Mouse (Mus musculus): ENCODE data around the gene Arl8b. TPM values are rescaled to one million over a fixed set of nuclear protein-coding genes. Genes with fewer than 3 reads are reported as not detected.
A peak's percentile ranks its signal among the peaks of the same experiment; 100 is the strongest.

Arl8b gene
- polyA plus RNA-seq, 1 experiment from 2014 or later, result 104 TPM

GRCm38 (mm10) chr6:108755936-108756335 is 27.0 kb upstream of the Arl8b start:
- no peak overlapping the region for H3K4me2 ChIP-seq (ENCODE audit: low read length)
- no peaks in the 10 kb centered on the region for H3K4me1 ChIP-seq (replicated peaks; ENCODE audit: control insufficient read depth, insufficient read depth, low read length)
- 92% methylated on average over 7 of the region's 7 CpGs for WGBS
- no peak overlapping the region for H3K9ac ChIP-seq (replicated peaks; ENCODE audit: low read depth, low read length)
- H3K27ac ChIP-seq (ENCODE audit: low read length), result no peak overlapping the region
- no peak overlapping the region for H3K4me3 ChIP-seq (replicated peaks; ENCODE audit: low read length)
- H3K27me3 ChIP-seq (replicated peaks; ENCODE audit: control insufficient read depth, insufficient read depth, low read length), result no peaks in the 10 kb centered on the region
- ATAC-seq, result no peak
- no peaks in the 10 kb centered on the region for H3K9me3 ChIP-seq (ENCODE audit: control insufficient read depth, low read length)
- no peaks in the 10 kb centered on the region for H3K36me3 ChIP-seq (ENCODE audit: control insufficient read depth, insufficient read depth)

- no peak overlapping the region for H3K9ac ChIP-seq (replicated peaks; ENCODE audit: low read depth, low read length)
- no peaks in the 10 kb centered on the region for H3K27me3 ChIP-seq (replicated peaks; ENCODE audit: control insufficient read depth, insufficient read depth, low read length)
- H3K9me3 ChIP-seq (ENCODE audit: control insufficient read depth, low read length), result no peaks in the 10 kb centered on the region
- H3K4me2 ChIP-seq (ENCODE audit: low read length), result no peak overlapping the region
- H3K27ac ChIP-seq (ENCODE audit: low read length), result no peak overlapping the region
- H3K4me3 ChIP-seq (replicated peaks; ENCODE audit: low read length), result no peak overlapping the region
- H3K4me1 ChIP-seq (replicated peaks; ENCODE audit: control insufficient read depth, insufficient read depth, low read length), result no peaks in the 10 kb centered on the region
- no peaks in the 10 kb centered on the region for H3K36me3 ChIP-seq (ENCODE audit: control insufficient read depth, insufficient read depth)
- ATAC-seq, result no peak
- WGBS, result 69% methylated on average over 10 of the region's 10 CpGs
Measured at GRCm38 (mm10) chr6:108758997-108759697, 23.8 kb upstream of the Arl8b start.

GRCm38 (mm10) chr6:108759698-108760039 is 23.2 kb upstream of the Arl8b start:
- no peaks in the 10 kb centered on the region for H3K4me1 ChIP-seq (replicated peaks; ENCODE audit: control insufficient read depth, insufficient read depth, low read length)
- no peaks in the 10 kb centered on the region for H3K36me3 ChIP-seq (ENCODE audit: control insufficient read depth, insufficient read depth)
- H3K4me2 ChIP-seq (ENCODE audit: low read length), result no peak overlapping the region
- H3K27ac ChIP-seq (ENCODE audit: low read length), result no peak overlapping the region
- 65% methylated on average over 5 of the region's 5 CpGs for WGBS
- no peaks in the 10 kb centered on the region for H3K27me3 ChIP-seq (replicated peaks; ENCODE audit: control insufficient read depth, insufficient read depth, low read length)
- 0 out of 2 replicates have a peak, but pooled peaks have one; percentile 43 for ATAC-seq
- no peak overlapping the region for H3K4me3 ChIP-seq (replicated peaks; ENCODE audit: low read length)
- H3K9ac ChIP-seq (replicated peaks; ENCODE audit: low read depth, low read length), result no peak overlapping the region
- no peaks in the 10 kb centered on the region for H3K9me3 ChIP-seq (ENCODE audit: control insufficient read depth, low read length)

- H3K36me3 ChIP-seq (ENCODE audit: control insufficient read depth, insufficient read depth), result no peaks in the 10 kb centered on the region
- no peaks in the 10 kb centered on the region for H3K4me1 ChIP-seq (replicated peaks; ENCODE audit: control insufficient read depth, insufficient read depth, low read length)
- H3K4me3 ChIP-seq (replicated peaks; ENCODE audit: low read length), result no peak overlapping the region
- H3K27me3 ChIP-seq (replicated peaks; ENCODE audit: control insufficient read depth, insufficient read depth, low read length), result no peaks in the 10 kb centered on the region
- WGBS, result 92% methylated on average over 3 of the region's 3 CpGs
- no peak overlapping the region for H3K9ac ChIP-seq (replicated peaks; ENCODE audit: low read depth, low read length)
- H3K27ac ChIP-seq (ENCODE audit: low read length), result no peak overlapping the region
- ATAC-seq, result no peak
- no peaks in the 10 kb centered on the region for H3K9me3 ChIP-seq (ENCODE audit: control insufficient read depth, low read length)
- no peak overlapping the region for H3K4me2 ChIP-seq (ENCODE audit: low read length)
Measured at GRCm38 (mm10) chr6:108770880-108771279, 12.0 kb upstream of the Arl8b start.

GRCm38 (mm10) chr6:108772913-108773312 is 10.0 kb upstream of the Arl8b start:
- H3K27me3 ChIP-seq (replicated peaks; ENCODE audit: control insufficient read depth, insufficient read depth, low read length), result no peaks in the 10 kb centered on the region
- H3K27ac ChIP-seq (ENCODE audit: low read length), result no peak overlapping the region
- H3K4me2 ChIP-seq (ENCODE audit: low read length), result no peak overlapping the region
- 18% methylated on average over 9 of the region's 9 CpGs for WGBS
- H3K4me3 ChIP-seq (replicated peaks; ENCODE audit: low read length), result no peak overlapping the region
- H3K4me1 ChIP-seq (replicated peaks; ENCODE audit: control insufficient read depth, insufficient read depth, low read length), result no peaks in the 10 kb centered on the region
- no peak overlapping the region for H3K9ac ChIP-seq (replicated peaks; ENCODE audit: low read depth, low read length)
- no peaks in the 10 kb centered on the region for H3K36me3 ChIP-seq (ENCODE audit: control insufficient read depth, insufficient read depth)
- no peaks in the 10 kb centered on the region for H3K9me3 ChIP-seq (ENCODE audit: control insufficient read depth, low read length)
- peak; percentile 77; the same call in 1 of the 2 replicates for ATAC-seq

- no peaks in the 10 kb centered on the region for H3K36me3 ChIP-seq (ENCODE audit: control insufficient read depth, insufficient read depth)
Measured at GRCm38 (mm10) chr6:108773480-108773879, 9.4 kb upstream of the Arl8b start.

GRCm38 (mm10) chr6:108776274-108776673 is 6.6 kb upstream of the Arl8b start:
- ATAC-seq, result no peak
- Histone ChIP-seq H3K4me3 (replicated peaks; ENCODE audit: low read length) (no peak overlapping the region), H3K27me3 (replicated peaks; ENCODE audit: control insufficient read depth, insufficient read depth, low read length) (no peaks in the 10 kb centered on the region), H3K27ac (ENCODE audit: low read length) (no peak overlapping the region), H3K9ac (replicated peaks; ENCODE audit: low read depth, low read length) (no peak overlapping the region), H3K9me3 (ENCODE audit: control insufficient read depth, low read length) (no peaks in the 10 kb centered on the region), H3K36me3 (ENCODE audit: control insufficient read depth, insufficient read depth) (no peaks in the 10 kb centered on the region), H3K4me2 (ENCODE audit: low read length) (no peak overlapping the region), H3K4me1 (replicated peaks; ENCODE audit: control insufficient read depth, insufficient read depth, low read length) (no peaks in the 10 kb centered on the region)

More at GRCm38 (mm10) chr6:108773480-108773879, 9.4 kb upstream of the Arl8b start:
- H3K9me3 ChIP-seq (ENCODE audit: control insufficient read depth, low read length), result no peaks in the 10 kb centered on the region
- no peak overlapping the region for H3K9ac ChIP-seq (replicated peaks; ENCODE audit: low read depth, low read length)
- no peaks in the 10 kb centered on the region for H3K4me1 ChIP-seq (replicated peaks; ENCODE audit: control insufficient read depth, insufficient read depth, low read length)
- no peak overlapping the region for H3K4me3 ChIP-seq (replicated peaks; ENCODE audit: low read length)
- no peak for ATAC-seq
- no peak overlapping the region for H3K27ac ChIP-seq (ENCODE audit: low read length)
- H3K27me3 ChIP-seq (replicated peaks; ENCODE audit: control insufficient read depth, insufficient read depth, low read length), result no peaks in the 10 kb centered on the region
- 74% methylated on average over 6 of the region's 6 CpGs for WGBS
- H3K4me2 ChIP-seq (ENCODE audit: low read length), result no peak overlapping the region

GRCm38 (mm10) chr6:108777560-108778287 is 5.2 kb upstream of the Arl8b start:
- 73% methylated on average over 8 of the region's 8 CpGs for WGBS
- no peak overlapping the region for H3K4me2 ChIP-seq (ENCODE audit: low read length)
- H3K27me3 ChIP-seq (replicated peaks; ENCODE audit: control insufficient read depth, insufficient read depth, low read length), result no peaks in the 10 kb centered on the region
- no peak for ATAC-seq
- H3K36me3 ChIP-seq (ENCODE audit: control insufficient read depth, insufficient read depth), result no peaks in the 10 kb centered on the region
- no peak overlapping the region for H3K4me3 ChIP-seq (replicated peaks; ENCODE audit: low read length)
- no peaks in the 10 kb centered on the region for H3K9me3 ChIP-seq (ENCODE audit: control insufficient read depth, low read length)
- no peak overlapping the region for H3K27ac ChIP-seq (ENCODE audit: low read length)
- no peak overlapping the region for H3K9ac ChIP-seq (replicated peaks; ENCODE audit: low read depth, low read length)
- H3K4me1 ChIP-seq (replicated peaks; ENCODE audit: control insufficient read depth, insufficient read depth, low read length), result no peaks in the 10 kb centered on the region

- 72% methylated on average over 5 of the region's 5 CpGs for WGBS
- H3K27me3 ChIP-seq (replicated peaks; ENCODE audit: control insufficient read depth, insufficient read depth, low read length), result no peaks in the 10 kb centered on the region
- H3K4me1 ChIP-seq (replicated peaks; ENCODE audit: control insufficient read depth, insufficient read depth, low read length), result no peaks in the 10 kb centered on the region
- no peak overlapping the region for H3K4me2 ChIP-seq (ENCODE audit: low read length)
- H3K27ac ChIP-seq (ENCODE audit: low read length), result no peak overlapping the region
- no peak overlapping the region for H3K4me3 ChIP-seq (replicated peaks; ENCODE audit: low read length)
- H3K9me3 ChIP-seq (ENCODE audit: control insufficient read depth, low read length), result no peaks in the 10 kb centered on the region
- no peaks in the 10 kb centered on the region for H3K36me3 ChIP-seq (ENCODE audit: control insufficient read depth, insufficient read depth)
- H3K9ac ChIP-seq (replicated peaks; ENCODE audit: low read depth, low read length), result no peak overlapping the region
- ATAC-seq, result no peak
Measured at GRCm38 (mm10) chr6:108778399-108778798, 4.5 kb upstream of the Arl8b start.
